Mouse (Mus musculus) kidney, adult 2 months (tissue): Measurements from ENCODE around the gene Itih2. TPM values are rescaled to one million over a fixed set of nuclear protein-coding genes. Genes with fewer than 3 reads are reported as not detected.
A peak's percentile ranks its signal among the peaks of the same experiment; 100 is the strongest.

ENCODE experiments used
- DNase-seq: peaks from one replicate; pipeline ENCODE4 v3.0.0; 2021
- H3K27ac ChIP-seq: fragments of 200-500 bp; 2 replicates; pipeline ENCODE4 v1.5.1; 2012; ENCODE audit warnings: low read depth, low read length, control low read depth, inconsistent platforms; ENCODE audit not compliant: insufficient read depth
- H3K27me3 ChIP-seq: fragments of 200-500 bp; replicated peaks from 2 replicates; pipeline ENCODE4 v1.6.1; 2012; ENCODE audit warnings: mild to moderate bottlenecking, moderate library complexity, low read length, inconsistent platforms; ENCODE audit not compliant: control insufficient read depth, insufficient read depth
- H3K36me3 ChIP-seq: fragments of 200-500 bp; 2 replicates; pipeline ENCODE4 v1.6.1; 2012; ENCODE audit warnings: mild to moderate bottlenecking, moderate library complexity, low read length, inconsistent platforms; ENCODE audit not compliant: control insufficient read depth, insufficient read depth
- H3K4me1 ChIP-seq: fragments of 200-500 bp; 2 replicates; pipeline ENCODE4 v1.6.1; 2011; ENCODE audit warnings: low read length; ENCODE audit not compliant: control insufficient read depth, insufficient read depth
- H3K4me3 ChIP-seq: fragments of 200-500 bp; 2 replicates; pipeline ENCODE4 v1.5.1; 2011; ENCODE audit warnings: mild to moderate bottlenecking, low read depth, low read length, control low read depth; ENCODE audit not compliant: insufficient read depth
- CTCF ChIP-seq: fragments of 200-500 bp; conservative IDR thresholded peaks from 2 replicates; pipeline ENCODE4 v1.5.1; 2011; ENCODE audit warnings: low read depth, mild to moderate bottlenecking, control low read depth, low read length, moderate library complexity, mixed read lengths; ENCODE audit not compliant: insufficient read depth, insufficient read length
- POLR2A ChIP-seq: fragments of 200-500 bp; IDR thresholded peaks from one replicate; pipeline ENCODE4 v1.6.1; 2011; ENCODE audit warnings: low read depth, low read length, control low read depth
- WGBS: fragments of 180-500 bp; shearing (Covaris S2); methylation state at CpG from one replicate; pipeline ENCODE4 v1.1.7; 2018; 5-methylcytosine and 5-hydroxymethylcytosine counted together
- polyA plus RNA-seq: library from polyadenylated mRNA; depleted of rRNA; stranded (reverse); fragments of >200 nt; gene quantifications from 2 replicates; pipeline ENCODE4 v1.2.3, GENCODE M21; 2012

Itih2 gene
- polyA plus RNA-seq, 1 experiment = 0.78 TPM

- 44% methylated on average over 8 of the region's 8 CpGs for WGBS
- DNase-seq = no peak
- Histone ChIP-seq H3K27ac (no peak overlapping the region), H3K27me3 (no peaks in the 10 kb centered on the region), H3K36me3 (no peaks in the 10 kb centered on the region), H3K4me3 (no peak overlapping the region), H3K4me1 (peaks cover 20% of the 10 kb centered on the region)
- TF ChIP-seq POLR2A = no peak
- TF ChIP-seq CTCF = no peak
Measured at GRCm38 (mm10) chr2:10076675-10077074, 54.5 kb downstream of the Itih2 start.

DNA sequence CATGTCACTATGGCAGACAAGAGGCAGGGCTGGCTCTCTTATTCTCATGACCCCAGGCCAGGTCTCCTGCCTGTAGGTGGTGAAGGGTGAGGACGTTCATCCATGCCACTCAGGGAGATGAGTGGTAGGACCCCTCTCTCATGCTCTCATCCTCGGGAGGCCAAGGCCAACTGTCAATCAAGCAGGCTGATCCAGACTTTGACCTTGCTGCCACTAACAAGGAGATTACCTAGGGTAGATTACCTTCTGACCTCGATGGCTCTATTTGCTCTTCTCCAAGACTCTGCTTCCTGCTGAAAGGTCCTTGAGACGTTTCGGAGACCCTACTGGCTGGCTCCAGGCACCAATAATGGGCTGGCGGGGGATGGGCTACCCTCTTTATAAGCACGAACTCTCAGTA, 56.7 kb downstream of the Itih2 start:
- Histone ChIP-seq H3K36me3 (no peaks in the 10 kb centered on the region), H3K4me1 (peaks cover 16% of the 10 kb centered on the region), H3K27me3 (no peaks in the 10 kb centered on the region), H3K27ac (no peak overlapping the region), H3K4me3 (no peak overlapping the region)
- TF ChIP-seq CTCF (no peak), POLR2A (no peak)
- 64% methylated on average over 7 of the region's 7 CpGs for WGBS
- DNase-seq = no peak

- H3K27me3 ChIP-seq = no peaks in the 10 kb centered on the region
- TF ChIP-seq CTCF = no peak
- TF ChIP-seq POLR2A = no peak
- DNase-seq = no peak
- 58% methylated on average over 7 of the region's 7 CpGs for WGBS
- H3K4me1 ChIP-seq = no peaks in the 10 kb centered on the region
- H3K36me3 ChIP-seq = peaks cover 3% of the 10 kb centered on the region; the same call in 1 of the 2 replicates
- no peak overlapping the region for H3K27ac ChIP-seq
- H3K4me3 ChIP-seq = no peak overlapping the region
Measured at GRCm38 (mm10) chr2:10071751-10072150, 59.4 kb downstream of the Itih2 start.

GRCm38 (mm10) chr2:10058836-10059235, 72.4 kb downstream of the Itih2 start:
- Histone ChIP-seq H3K36me3 (peaks cover 18% of the 10 kb centered on the region), H3K4me3 (no peak overlapping the region), H3K27me3 (no peaks in the 10 kb centered on the region), H3K4me1 (no peaks in the 10 kb centered on the region), H3K27ac (no peak overlapping the region)
- TF ChIP-seq CTCF (no peak), POLR2A (no peak)
- no peak for DNase-seq
- 89% methylated on average over 5 of the region's 5 CpGs for WGBS

DNA sequence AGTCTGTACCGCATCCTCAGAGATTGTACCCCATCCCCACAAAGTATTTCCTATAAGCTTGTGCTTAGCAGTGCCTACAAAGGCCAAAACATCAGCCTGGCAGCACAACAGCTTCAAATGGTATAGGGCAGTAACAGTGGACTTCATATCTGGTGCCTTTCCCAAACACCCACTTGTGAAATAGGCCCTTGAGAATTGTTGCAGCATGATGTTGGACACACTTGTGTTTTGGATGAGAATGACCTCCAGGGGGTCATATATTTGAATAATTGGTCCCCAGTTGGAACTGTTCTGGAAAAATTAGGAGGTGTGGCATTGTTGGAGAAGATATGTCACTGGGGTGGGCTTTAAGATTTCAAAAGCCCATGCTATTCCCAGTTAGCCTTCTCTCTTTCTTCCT, 79.2 kb downstream of the Itih2 start:
- no peak for TF ChIP-seq POLR2A
- no peaks in the 10 kb centered on the region for H3K27me3 ChIP-seq
- no peak for DNase-seq
- H3K4me3 ChIP-seq = no peak overlapping the region
- H3K27ac ChIP-seq = no peak overlapping the region
- no peaks in the 10 kb centered on the region; the same call in 1 of the 2 replicates for H3K4me1 ChIP-seq
- peaks cover 4% of the 10 kb centered on the region for H3K36me3 ChIP-seq
- 93% methylated on average over 1 of the region's 1 CpGs for WGBS

- no peaks in the 10 kb centered on the region for H3K27me3 ChIP-seq
- no peak for DNase-seq
- WGBS = 85% methylated on average over 3 of the region's 3 CpGs
- TF ChIP-seq POLR2A = no peak
- no peak for TF ChIP-seq CTCF
- no peaks in the 10 kb centered on the region; the same call in 1 of the 2 replicates for H3K4me1 ChIP-seq
- H3K27ac ChIP-seq = no peak overlapping the region
- H3K4me3 ChIP-seq = no peak overlapping the region
- H3K36me3 ChIP-seq = no peaks in the 10 kb centered on the region
Measured at GRCm38 (mm10) chr2:10050878-10051277, 80.3 kb downstream of the Itih2 start.

DNA sequence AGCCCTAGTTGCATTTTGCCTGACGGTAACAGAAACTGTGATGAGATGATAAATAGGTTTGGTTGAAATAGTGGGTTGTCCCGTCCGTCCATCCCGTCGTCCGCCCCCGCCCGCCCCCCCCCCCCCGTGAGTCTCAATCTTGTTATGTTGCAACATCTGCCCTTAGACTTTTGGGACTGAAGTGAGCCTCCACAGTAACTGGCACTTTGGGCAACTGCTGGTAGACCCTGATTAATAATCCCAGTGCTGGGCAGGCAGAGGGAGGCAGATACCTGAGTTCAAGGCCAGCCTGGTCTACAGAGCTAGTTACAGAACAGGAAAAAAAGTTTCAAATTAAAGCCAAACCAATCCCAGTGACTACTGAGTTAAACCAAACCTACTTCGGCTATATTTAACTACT, 81.7 kb downstream of the Itih2 start:
- Histone ChIP-seq H3K27ac (no peak overlapping the region), H3K4me1 (no peaks in the 10 kb centered on the region; the same call in 1 of the 2 replicates), H3K27me3 (no peaks in the 10 kb centered on the region), H3K4me3 (peak overlapping the region; percentile 83; the same call in 1 of the 2 replicates), H3K36me3 (no peaks in the 10 kb centered on the region)
- no peak for TF ChIP-seq CTCF
- no peak for TF ChIP-seq POLR2A
- WGBS = 13% methylated on average over 10 of the region's 10 CpGs
- no peak for DNase-seq

DNA sequence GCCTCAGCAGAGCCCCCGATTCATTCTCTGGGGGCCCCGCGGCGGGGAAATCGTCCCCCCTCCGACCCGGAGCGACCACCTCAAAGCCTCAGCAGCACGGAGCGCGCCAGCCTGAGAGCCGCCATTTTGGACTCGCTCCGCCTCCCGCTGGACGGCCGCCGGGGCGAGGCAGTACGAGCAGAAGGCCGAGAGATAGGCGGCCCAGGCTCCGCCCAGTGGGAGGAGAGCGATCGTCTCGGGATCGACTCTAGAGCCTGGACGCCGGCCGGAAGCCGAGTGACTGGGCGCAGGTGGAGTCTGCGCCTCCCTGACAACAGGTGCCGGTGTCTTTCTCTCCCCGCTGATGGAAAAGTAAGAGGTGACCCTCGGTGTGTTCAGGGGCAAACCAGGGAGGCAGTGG, 82.7 kb downstream of the Itih2 start, which contains the start of gene Taf3:
TSS of gene Taf3 (minus strand) at position 136 of the 400 bp plus-strand sequence.
- no peak for TF ChIP-seq POLR2A
- no peak for TF ChIP-seq CTCF
- no peaks in the 10 kb centered on the region for H3K27me3 ChIP-seq
- no peaks in the 10 kb centered on the region for H3K36me3 ChIP-seq
- peak; percentile 97 for DNase-seq
- H3K4me1 ChIP-seq = no peaks in the 10 kb centered on the region; the same call in 1 of the 2 replicates
- H3K4me3 ChIP-seq = peak within 1 kb of the TSS; percentile 91
- under 1% methylated on average over 36 of the region's 36 CpGs for WGBS
- no peak within 1 kb of the TSS for H3K27ac ChIP-seq
